Mouse (Mus musculus) erythroid progenitor cell, adult 5-6 weeks (primary cell): ENCODE measurements around the gene Serpine3. TPM values are rescaled to one million over a fixed set of nuclear protein-coding genes. Genes with fewer than 3 reads are reported as not detected.

ENCODE experiments used
- ATAC-seq: replicated peaks from 2 replicates; pipeline ENCODE4 v1.8.0; 2016; ENCODE audit warnings: moderate number of reproducible peaks, mild to moderate bottlenecking, moderate TSS enrichment, inconsistent platforms; ENCODE audit not compliant: poor library complexity, low FRiP score, severe bottlenecking
- total RNA-seq, 2 experiments: library from RNA; stranded (forward) in 1 of 2; stranded (reverse) in 1 of 2; fragments of 150-400 nt in 1 of 2; fragments of 186-747, 209-891 nt in 1 of 2; gene quantifications; 2 replicates each; pipeline versions ENCODE4 v1.2.3 to v1.2.4; 2015 to 2017; ENCODE audit warnings: low replicate concordance in 2 of 2

Gene Serpine3
- total RNA-seq, 2 experiments from 2014 or later: not detected

GRCm38 (mm10) chr14:62733666-62734065 lies 70.2 kb downstream of the Serpine3 start:
- ATAC-seq: no peak

- ATAC-seq: no peak
Observed at GRCm38 (mm10) chr14:62735646-62736045, 72.2 kb downstream of the Serpine3 start.

Other genes starting within 250 kb of the Serpine3 start
- gene Gucy1b2, start 207.4 kb upstream of the Serpine3 start, total RNA-seq (2015; ENCODE audit: low replicate concordance): not detected in 2 replicates
- not detected in 2 replicates for gene Gucy1b2, start 207.4 kb upstream of the Serpine3 start, total RNA-seq (2017; ENCODE audit: low replicate concordance)
- not detected in 2 replicates for gene Fam124a, start 107.9 kb upstream of the Serpine3 start, total RNA-seq (2015; ENCODE audit: low replicate concordance)
- not detected in 2 replicates for gene Fam124a, start 107.9 kb upstream of the Serpine3 start, total RNA-seq (2017; ENCODE audit: low replicate concordance)
- gene Gm4131, start 96.7 kb upstream of the Serpine3 start, total RNA-seq (2015; ENCODE audit: low replicate concordance): not detected in 2 replicates
- gene Gm4131, start 96.7 kb upstream of the Serpine3 start, total RNA-seq (2017; ENCODE audit: low replicate concordance): not detected in 2 replicates
- 45.0 and 75.9 TPM in 2 replicates for gene Ints6, start 97.5 kb downstream of the Serpine3 start, total RNA-seq (2015; ENCODE audit: low replicate concordance)
- 71.6 and 73.5 TPM in 2 replicates for gene Ints6, start 97.5 kb downstream of the Serpine3 start, total RNA-seq (2017; ENCODE audit: low replicate concordance)
- gene Wdfy2, start 174.0 kb downstream of the Serpine3 start, total RNA-seq (2015; ENCODE audit: low replicate concordance): 5.4 and 5.9 TPM in 2 replicates
- gene Wdfy2, start 174.0 kb downstream of the Serpine3 start, total RNA-seq (2017; ENCODE audit: low replicate concordance): 3.3 and 4.9 TPM in 2 replicates